Mouse (Mus musculus) limb, embryonic 12.5 days (tissue): ENCODE data around the gene Plcg1. TPM values are rescaled to one million over a fixed set of nuclear protein-coding genes. Genes with fewer than 3 reads are reported as not detected.
A peak's percentile ranks its signal among the peaks of the same experiment; 100 is the strongest.

ENCODE experiments used
- ATAC-seq: fragments of 200-750 bp; cut with Nextera tagmentation; 2 replicates; pipeline ENCODE4 v1.8.0; 2017; ENCODE audit warnings: low read depth, moderate TSS enrichment; ENCODE audit not compliant: insufficient number of reproducible peaks, insufficient read depth, low FRiP score, low TSS enrichment
- H3K27ac ChIP-seq: fragments of 300-500 bp; sonication (generic); 2 replicates; pipeline ENCODE4 v1.5.1; 2016; ENCODE audit warnings: mild to moderate bottlenecking, moderate library complexity
- H3K27me3 ChIP-seq: fragments of 300-500 bp; sonication (generic); 2 replicates; pipeline ENCODE4 v1.6.1; 2016; ENCODE audit warnings: mild to moderate bottlenecking, moderate library complexity
- H3K36me3 ChIP-seq: fragments of 300-500 bp; sonication (generic); 2 replicates; pipeline ENCODE4 v1.6.1; 2016; ENCODE audit warnings: mild to moderate bottlenecking, moderate library complexity
- H3K4me1 ChIP-seq: fragments of 300-500 bp; sonication (generic); replicated peaks from 2 replicates; pipeline ENCODE4 v1.6.1; 2016
- H3K4me2 ChIP-seq: fragments of 300-500 bp; sonication (generic); 2 replicates; pipeline ENCODE4 v1.6.1; 2016; ENCODE audit warnings: mild to moderate bottlenecking, moderate library complexity
- H3K4me3 ChIP-seq: fragments of 300-500 bp; sonication (generic); replicated peaks from 2 replicates; pipeline ENCODE4 v1.5.1; 2016; ENCODE audit warnings: mild to moderate bottlenecking
- H3K9ac ChIP-seq: fragments of 300-500 bp; sonication (generic); replicated peaks from 2 replicates; pipeline ENCODE4 v1.6.1; 2016; ENCODE audit warnings: mild to moderate bottlenecking, moderate library complexity
- H3K9me3 ChIP-seq: fragments of 300-500 bp; sonication (generic); 2 replicates; pipeline ENCODE4 v1.6.1; 2016; ENCODE audit warnings: mild to moderate bottlenecking, moderate library complexity
- WGBS: fragments of 180-500 bp; shearing (Covaris S2); methylation state at CpG from one replicate; pipeline ENCODE4 v1.1.7; 2016; 5-methylcytosine and 5-hydroxymethylcytosine counted together
- polyA plus RNA-seq: library from polyadenylated mRNA; unstranded; fragments of >200 nt; fragmentation: Nextera tagmentation; extraction: Ambion mirVana; gene quantifications from 2 replicates; pipeline ENCODE4 v1.2.1, GENCODE M21; 2016

The Plcg1 gene
- polyA plus RNA-seq, 1 experiment from 2014 or later, result 106 TPM

DNA sequence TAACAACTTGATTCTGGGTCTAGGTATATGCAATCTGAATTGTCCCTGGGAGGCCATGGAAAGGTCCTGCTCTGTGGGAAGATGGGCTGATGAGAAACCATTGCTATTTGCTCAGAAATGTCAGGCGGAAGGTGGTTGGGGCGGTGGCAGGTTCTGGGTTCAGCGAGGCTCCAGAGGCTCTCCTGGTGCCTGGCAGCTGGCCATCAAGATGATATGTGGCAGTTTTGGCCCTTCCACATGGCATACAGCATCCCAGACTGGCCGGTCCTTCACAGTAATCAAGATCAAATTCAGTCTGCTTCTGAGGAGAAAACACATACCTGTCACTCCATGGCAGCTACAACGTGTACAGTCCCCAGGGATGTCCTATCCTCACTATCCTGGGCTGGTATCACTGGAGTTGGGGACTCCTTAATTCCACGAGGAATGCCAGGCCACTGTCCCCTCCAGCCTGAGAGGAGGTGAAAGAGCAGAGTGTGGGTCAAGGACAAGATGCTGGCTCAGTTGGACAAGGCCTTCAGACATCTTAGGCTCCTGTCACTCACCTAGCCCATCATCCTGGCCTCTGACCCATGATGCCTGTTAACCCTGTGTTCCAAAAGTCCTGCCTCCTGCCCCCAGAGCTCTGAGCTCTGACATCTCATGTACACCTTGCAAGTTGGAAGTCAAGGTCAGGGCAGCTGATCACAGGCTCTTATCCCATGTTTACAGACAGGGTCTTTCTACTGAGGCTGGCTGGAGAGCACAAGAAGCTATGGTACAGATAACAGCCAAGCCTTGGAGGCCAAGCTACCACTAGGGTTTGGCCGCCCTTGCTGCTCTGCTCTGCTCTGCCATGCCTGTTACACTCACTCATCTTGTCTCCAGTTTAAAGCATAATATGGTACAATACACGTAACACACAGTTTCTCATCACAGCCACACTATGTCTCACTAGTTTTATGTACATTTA, 40.5 kb downstream of the Plcg1 start:
- no peak overlapping the region for H3K4me2 ChIP-seq
- no peaks in the 10 kb centered on the region for H3K9me3 ChIP-seq
- H3K27ac ChIP-seq, result no peak overlapping the region
- H3K4me3 ChIP-seq, result no peak overlapping the region
- H3K4me1 ChIP-seq, result no peaks in the 10 kb centered on the region
- WGBS, result 88% methylated on average over 8 of the region's 8 CpGs
- no peak overlapping the region for H3K9ac ChIP-seq
- H3K27me3 ChIP-seq, result no peaks in the 10 kb centered on the region
- ATAC-seq, result 0 out of 2 replicates have a peak, but pooled peaks have one; percentile 15
- peaks cover 27% of the 10 kb centered on the region for H3K36me3 ChIP-seq

GRCm38 (mm10) chr2:160778034-160778433, 46.9 kb downstream of the Plcg1 start:
- no peak for ATAC-seq
- Histone ChIP-seq H3K9me3 (no peaks in the 10 kb centered on the region), H3K4me1 (no peaks in the 10 kb centered on the region), H3K9ac (no peak overlapping the region), H3K4me2 (no peak overlapping the region), H3K27me3 (no peaks in the 10 kb centered on the region), H3K36me3 (peaks cover 28% of the 10 kb centered on the region; the same call in 1 of the 2 replicates), H3K4me3 (no peak overlapping the region), H3K27ac (no peak overlapping the region)
- WGBS, result 83% methylated on average over 2 of the region's 2 CpGs

- no peak for ATAC-seq
- Histone ChIP-seq H3K27me3 (no peaks in the 10 kb centered on the region), H3K9me3 (no peaks in the 10 kb centered on the region), H3K4me3 (no peak overlapping the region), H3K4me2 (no peak overlapping the region), H3K36me3 (peaks cover 28% of the 10 kb centered on the region; the same call in 1 of the 2 replicates), H3K4me1 (no peaks in the 10 kb centered on the region), H3K27ac (no peak overlapping the region), H3K9ac (no peak overlapping the region)
- WGBS, result 93% methylated on average over 13 of the region's 13 CpGs
Measured at GRCm38 (mm10) chr2:160780154-160780833, 49.2 kb downstream of the Plcg1 start.

- Histone ChIP-seq H3K4me3 (no peak overlapping the region), H3K9me3 (no peaks in the 10 kb centered on the region), H3K36me3 (peaks cover 28% of the 10 kb centered on the region; the same call in 1 of the 2 replicates), H3K27me3 (no peaks in the 10 kb centered on the region), H3K4me2 (no peak overlapping the region), H3K27ac (no peak overlapping the region), H3K4me1 (no peaks in the 10 kb centered on the region), H3K9ac (no peak overlapping the region)
- no peak for ATAC-seq
- whole genome bisulfite sequencing, result 86% methylated on average over 2 of the region's 2 CpGs
Measured at GRCm38 (mm10) chr2:160780834-160781219, 49.7 kb downstream of the Plcg1 start.

- 63% methylated on average over 1 of the region's 1 CpGs for WGBS
- no peaks in the 10 kb centered on the region for H3K27me3 ChIP-seq
- H3K9ac ChIP-seq, result no peak overlapping the region
- no peak for ATAC-seq
- H3K36me3 ChIP-seq, result peaks cover 9% of the 10 kb centered on the region; the same call in 1 of the 2 replicates
- no peak overlapping the region for H3K4me2 ChIP-seq
- H3K9me3 ChIP-seq, result no peaks in the 10 kb centered on the region
- no peak overlapping the region for H3K27ac ChIP-seq
- no peaks in the 10 kb centered on the region for H3K4me1 ChIP-seq
- no peak overlapping the region for H3K4me3 ChIP-seq
Measured at GRCm38 (mm10) chr2:160786333-160786732, 55.2 kb downstream of the Plcg1 start.

DNA sequence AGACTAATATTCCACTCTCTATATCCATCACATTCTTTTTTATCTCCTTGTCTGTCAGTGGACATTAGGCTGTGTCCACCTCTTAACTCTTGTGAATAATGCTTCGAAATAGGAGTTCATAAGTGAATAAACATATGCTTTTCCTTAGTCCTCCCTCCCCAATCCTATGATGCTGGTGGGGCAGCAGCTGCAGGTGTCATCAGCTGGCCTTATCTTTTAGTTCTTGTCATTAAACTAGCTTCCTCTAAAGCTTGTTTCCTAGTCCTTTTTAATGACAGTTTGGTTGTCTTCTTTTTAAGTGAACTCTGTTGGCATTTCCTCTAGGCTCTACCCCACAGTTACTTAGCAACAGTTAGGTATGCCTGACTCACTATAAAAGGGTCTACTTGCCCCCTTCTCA, 57.9 kb downstream of the Plcg1 start:
- Histone ChIP-seq H3K27me3 (no peaks in the 10 kb centered on the region), H3K9ac (no peak overlapping the region), H3K4me1 (no peaks in the 10 kb centered on the region), H3K4me3 (no peak overlapping the region), H3K4me2 (no peak overlapping the region), H3K27ac (no peak overlapping the region), H3K9me3 (no peaks in the 10 kb centered on the region), H3K36me3 (no peaks in the 10 kb centered on the region)
- 97% methylated on average over 1 of the region's 1 CpGs for WGBS
- ATAC-seq, result no peak

GRCm38 (mm10) chr2:160789741-160790140, 58.6 kb downstream of the Plcg1 start:
- H3K4me2 ChIP-seq, result no peak overlapping the region

DNA sequence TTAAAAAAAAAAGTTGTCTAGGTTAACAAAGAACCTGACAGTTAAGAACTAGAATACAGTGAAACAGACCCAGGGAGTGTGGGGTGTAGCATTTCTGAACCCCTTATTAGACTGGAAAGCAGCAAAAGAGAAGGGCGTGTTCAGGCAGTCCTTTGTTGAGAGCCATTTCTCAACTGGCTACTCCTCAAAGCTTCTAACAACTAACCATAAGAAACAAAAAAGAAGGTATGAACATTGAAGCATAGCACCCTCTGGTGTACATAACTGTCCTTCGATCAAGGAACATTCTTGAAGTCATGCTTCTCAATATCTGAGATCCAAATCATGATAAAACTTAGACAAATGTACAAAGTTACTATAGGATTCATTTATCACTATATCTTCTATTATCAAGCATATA, 62.0 kb downstream of the Plcg1 start:
- Histone ChIP-seq H3K36me3 (no peaks in the 10 kb centered on the region), H3K9ac (no peak overlapping the region), H3K4me3 (no peak overlapping the region), H3K4me1 (no peaks in the 10 kb centered on the region), H3K4me2 (no peak overlapping the region), H3K27me3 (no peaks in the 10 kb centered on the region), H3K27ac (no peak overlapping the region), H3K9me3 (no peaks in the 10 kb centered on the region)
- 71% methylated on average over 2 of the region's 2 CpGs for WGBS
- no peak for ATAC-seq

More at GRCm38 (mm10) chr2:160789741-160790140, 58.6 kb downstream of the Plcg1 start:
- Histone ChIP-seq H3K4me1 (no peaks in the 10 kb centered on the region), H3K4me3 (no peak overlapping the region), H3K9ac (no peak overlapping the region), H3K9me3 (no peaks in the 10 kb centered on the region), H3K36me3 (no peaks in the 10 kb centered on the region), H3K27me3 (no peaks in the 10 kb centered on the region), H3K27ac (no peak overlapping the region)
- ATAC-seq, result no peak

DNA sequence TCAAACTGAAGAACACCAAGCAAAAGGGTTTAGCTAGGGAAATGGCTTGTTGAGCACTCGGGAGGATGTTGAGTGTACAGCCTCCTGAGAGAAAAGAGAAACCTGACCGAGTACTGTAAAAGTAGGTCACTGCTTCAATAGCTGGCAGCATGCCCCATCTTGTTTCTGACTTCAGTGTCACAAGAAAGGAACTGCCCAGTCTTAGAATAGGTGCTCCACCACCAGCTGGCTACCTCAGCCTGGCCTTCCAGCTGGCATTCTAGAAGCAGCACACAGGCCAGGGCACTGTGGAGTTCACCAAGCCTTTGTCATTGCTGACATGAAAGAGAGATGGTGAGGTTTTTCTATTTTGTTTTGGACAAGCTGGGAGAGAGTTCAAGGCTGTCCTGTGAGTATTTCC, 65.9 kb downstream of the Plcg1 start:
- Histone ChIP-seq H3K27ac (no peak overlapping the region), H3K4me3 (no peak overlapping the region), H3K36me3 (no peaks in the 10 kb centered on the region), H3K9me3 (no peaks in the 10 kb centered on the region), H3K4me1 (no peaks in the 10 kb centered on the region), H3K27me3 (no peaks in the 10 kb centered on the region), H3K4me2 (no peak overlapping the region), H3K9ac (no peak overlapping the region)
- no peak for ATAC-seq
- WGBS, result 81% methylated on average over 2 of the region's 2 CpGs

DNA sequence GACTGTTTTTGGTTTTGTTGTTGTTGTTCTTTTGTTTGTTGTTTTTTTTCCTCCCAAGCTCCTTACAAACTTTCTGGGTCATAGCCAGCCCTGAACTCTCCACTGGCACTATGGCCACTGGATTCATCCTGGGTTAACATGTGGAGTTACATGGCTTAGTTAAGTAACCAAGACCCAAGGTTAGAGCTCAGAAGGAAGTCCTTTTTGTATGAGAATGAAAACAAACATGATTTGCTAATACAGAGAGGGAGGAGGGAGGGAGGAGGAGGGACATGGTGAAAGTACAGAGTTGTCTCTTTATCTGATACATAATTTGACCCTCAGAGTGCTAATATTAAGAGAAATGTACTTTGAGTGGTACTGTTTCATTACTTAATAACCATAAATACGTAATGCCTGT, 67.1 kb downstream of the Plcg1 start:
- no peaks in the 10 kb centered on the region for H3K9me3 ChIP-seq
- no peak overlapping the region for H3K9ac ChIP-seq
- no peaks in the 10 kb centered on the region for H3K4me1 ChIP-seq
- no peak overlapping the region for H3K27ac ChIP-seq
- H3K4me3 ChIP-seq, result no peak overlapping the region
- H3K4me2 ChIP-seq, result no peak overlapping the region
- ATAC-seq, result no peak
- no peaks in the 10 kb centered on the region for H3K36me3 ChIP-seq
- WGBS, result 87% methylated on average over 1 of the region's 1 CpGs
- no peaks in the 10 kb centered on the region for H3K27me3 ChIP-seq

DNA sequence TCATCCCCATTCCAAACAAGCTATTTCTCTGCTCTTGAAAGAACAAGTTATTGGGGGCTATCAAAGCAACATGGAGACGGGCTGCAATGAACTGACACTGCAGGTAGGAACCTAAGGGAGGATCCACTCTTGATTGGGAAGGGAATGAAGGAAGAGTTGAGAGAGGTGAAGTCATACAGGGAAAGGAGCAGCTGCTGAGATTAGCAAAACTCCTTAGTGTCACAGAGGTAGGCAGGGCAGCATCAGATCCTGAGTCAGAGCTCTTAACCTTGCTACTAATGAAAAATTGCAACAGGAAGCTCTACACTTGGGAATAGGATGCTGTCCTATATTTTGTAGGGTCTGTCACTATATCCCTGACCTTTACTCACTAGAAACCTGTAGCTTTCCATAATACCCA, 69.9 kb downstream of the Plcg1 start:
- 90% methylated on average over 1 of the region's 1 CpGs for WGBS

More for the DNA sequence above, 69.9 kb downstream of the Plcg1 start:
- 0 out of 2 replicates have a peak, but pooled peaks cover 5% of the 10 kb centered on the region for H3K4me1 ChIP-seq
- ATAC-seq, result no peak
- no peaks in the 10 kb centered on the region for H3K36me3 ChIP-seq
- no peak overlapping the region for H3K4me2 ChIP-seq
- H3K9ac ChIP-seq, result no peak overlapping the region
- no peak overlapping the region for H3K4me3 ChIP-seq
- H3K9me3 ChIP-seq, result no peaks in the 10 kb centered on the region
- H3K27ac ChIP-seq, result no peak overlapping the region
- H3K27me3 ChIP-seq, result no peaks in the 10 kb centered on the region
